Mouse (Mus musculus) brain, embryonic 14.5 days (tissue): ENCODE results near the gene AL732309.1.

Source experiments
- CTCF ChIP-seq: fragments of 200-500 bp; IDR thresholded peaks from 2 replicates; pipeline ENCODE4 v1.5.1; 2012; ENCODE audit warnings: inconsistent platforms, mild to moderate bottlenecking, moderate library complexity, borderline replicate concordance; ENCODE audit not compliant: insufficient read depth, insufficient read length; ENCODE audit errors: extremely low read depth
- POLR2A ChIP-seq: fragments of 200-500 bp; IDR thresholded peaks from 2 replicates; pipeline ENCODE4 v1.6.1; 2012; ENCODE audit warnings: mild to moderate bottlenecking, inconsistent platforms, borderline replicate concordance; ENCODE audit not compliant: poor library complexity, insufficient read depth, insufficient read length, severe bottlenecking; ENCODE audit errors: extremely low read depth

- TF ChIP-seq CTCF (no peak), POLR2A (no peak)
Measured at GRCm38 (mm10) chr2:25290101-25290815, 43.6 kb upstream of the AL732309.1 start.
